In the genomic region with DNA sequence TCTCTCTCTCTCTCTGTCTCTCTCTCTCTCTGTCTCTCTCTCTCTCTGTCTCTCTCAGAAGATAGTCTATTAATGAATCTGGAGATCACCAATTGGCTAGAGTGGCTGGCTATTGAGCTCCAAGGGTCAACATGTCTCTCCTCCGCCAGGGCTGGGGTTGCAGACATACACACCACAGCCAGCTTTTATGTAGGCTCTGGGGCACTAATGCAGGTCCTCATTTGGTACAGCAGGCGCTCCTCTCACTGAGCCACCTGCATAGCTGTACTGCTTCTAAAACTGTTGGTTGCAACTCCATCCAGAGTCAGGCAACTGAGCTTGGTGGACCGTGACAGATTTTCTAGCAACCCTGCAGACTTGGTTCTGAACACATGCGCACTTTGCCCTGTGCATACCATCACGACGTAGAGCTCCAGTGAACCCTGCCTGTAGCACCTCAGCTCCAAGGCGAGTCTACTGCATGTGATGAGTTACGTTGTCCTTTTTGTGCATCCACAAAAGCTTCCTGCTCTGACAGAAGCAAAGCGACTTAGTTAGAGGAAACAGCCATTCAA, we compare ENCODE assay signal across 37 mouse cellular contexts. TPM values are rescaled to one million over a fixed set of nuclear protein-coding genes. Genes with fewer than 3 reads are reported as not detected.
DNase-seq lines count a peak whose midpoint lies in the region; ATAC-seq and TF ChIP-seq lines count a peak whose summit lies in the region.
"Had no signal": no experiment of that assay in that cellular context is flagged by ENCODE, and none has a peak within 500 bp of the region (broad histone marks: within the 10 kb centered on the region; RNA-seq: fewer than 3 reads in every experiment).

No protein-coding gene starts in this region.

- TF ChIP-seq CTCF in kidney, postnatal 0 days (IDR thresholded peaks at IDR 0.05; ENCODE audit: low read depth) = no peak

- H3K9me3 ChIP-seq in kidney, postnatal 0 days (replicated peaks; ENCODE audit: low read length) = no peaks in the 10 kb centered on the region
- H3K9me3 ChIP-seq: embryonic facial prominence, embryonic 12.5 days; forebrain, embryonic 10.5 days; forebrain, embryonic 15.5 days; heart, embryonic 13.5 days; hindbrain, embryonic 15.5 days; megakaryocyte, embryonic 14.5 days; midbrain, embryonic 13.5 days had no signal

- peak; percentile 72 for DNase-seq in kidney, adult 11 months
- DNase-seq in kidney, adult 8-10 months = peak; percentile 67 to 75
- peak; percentile 58 for DNase-seq in kidney, postnatal 0 days (ENCODE audit: low spot score)
- peak; percentile 51 to 73 for DNase-seq in kidney, postnatal 4 days
- no peak for DNase-seq in lung, postnatal 36 days
- DNase-seq in adrenal gland, postnatal 25 days = no peak
- no peak for DNase-seq in right cerebral cortex, postnatal 36 days (ENCODE audit: low spot score in 2 of 2)
- DNase-seq: adrenal gland, postnatal 14 days; cerebellum, adult 11-12 months; cerebellum, adult 9-11 months; embryo, embryonic 11 days; gastrocnemius, adult 2 months; gastrocnemius, postnatal 36 days; heart, adult 18-20 months; heart, postnatal 10 days; layer of hippocampus, adult 9-11 months; liver; lung, embryonic 14.5 days; lung, postnatal 4 days; right cerebral cortex, postnatal 25 days; spleen, adult 18-20 months; thymus, postnatal 25 days had no signal

- no peak overlapping the region for H3K4me2 ChIP-seq in kidney, postnatal 0 days (ENCODE audit: low read length)
- H3K4me2 ChIP-seq: embryonic facial prominence, embryonic 12.5 days; forebrain, embryonic 15.5 days; heart, embryonic 13.5 days; hindbrain, embryonic 15.5 days; lung, embryonic 14.5 days; midbrain, embryonic 13.5 days had no signal

- no peak overlapping the region for H3K27ac ChIP-seq in kidney, postnatal 0 days
- H3K27ac ChIP-seq: embryonic facial prominence, embryonic 12.5 days; forebrain, embryonic 10.5 days; forebrain, embryonic 15.5 days; gastrocnemius, adult 2 months; heart, embryonic 13.5 days; hindbrain, embryonic 15.5 days; liver, embryonic 14.5 days; midbrain, embryonic 13.5 days had no signal

- peaks cover 8% of the 10 kb centered on the region; the same call in 1 of the 2 replicates for H3K4me1 ChIP-seq in kidney, postnatal 0 days (replicated peaks; ENCODE audit: insufficient read depth, low read length)
- H3K4me1 ChIP-seq: forebrain, embryonic 15.5 days; megakaryocyte, embryonic 14.5 days; midbrain, embryonic 13.5 days had no signal

- H3K4me3 ChIP-seq in kidney, postnatal 0 days (replicated peaks; ENCODE audit: low read depth, low read length) = no peak overlapping the region
- H3K4me3 ChIP-seq: embryonic facial prominence, embryonic 12.5 days; forebrain, embryonic 10.5 days; forebrain, embryonic 15.5 days; gastrocnemius, adult 2 months; heart, embryonic 13.5 days; hindbrain, embryonic 15.5 days; megakaryocyte, embryonic 14.5 days; midbrain, embryonic 13.5 days had no signal

- 47% methylated on average over 9 of the region's 9 CpGs for WGBS in kidney, postnatal 0 days

- H3K36me3 ChIP-seq in kidney, postnatal 0 days (ENCODE audit: insufficient read depth, low read length) = no peaks in the 10 kb centered on the region
- H3K36me3 ChIP-seq: embryonic facial prominence, embryonic 12.5 days; forebrain, embryonic 10.5 days; forebrain, embryonic 15.5 days; heart, embryonic 13.5 days; hindbrain, embryonic 15.5 days; midbrain, embryonic 13.5 days had no signal

- H3K9ac ChIP-seq in kidney, postnatal 0 days (ENCODE audit: low read depth, low read length) = no peak overlapping the region
- H3K9ac ChIP-seq: embryonic facial prominence, embryonic 12.5 days; forebrain, embryonic 15.5 days; heart, embryonic 13.5 days; hindbrain, embryonic 15.5 days; liver, embryonic 14.5 days; lung, embryonic 14.5 days; midbrain, embryonic 13.5 days had no signal

- no peaks in the 10 kb centered on the region for H3K27me3 ChIP-seq in kidney, postnatal 0 days (ENCODE audit: insufficient read depth, low read length)
- H3K27me3 ChIP-seq: embryonic facial prominence, embryonic 12.5 days; forebrain, embryonic 15.5 days; hindbrain, embryonic 15.5 days; midbrain, embryonic 13.5 days; Patski had no signal

- ATAC-seq in kidney, postnatal 0 days (replicated peaks; ENCODE audit: low FRiP score, low read depth) = peak; percentile 87
- ATAC-seq: forebrain, embryonic 15.5 days; inflammation-experienced regulatory T-cells, adult 6 months; midbrain, embryonic 13.5 days; Patski had no signal

RNA-seq across cellular contexts. Expression of gene Tnfsf15, which starts 9.6 kb away (rescaled TPM):
- polyA plus RNA-seq in kidney, postnatal 0 days (2015; fragmentation: Nextera tagmentation; extraction: Ambion mirVana) = 0.55 and 0.77 TPM in 2 replicates
- 0.12 TPM in 1 of 2 replicates, not detected in the other for total RNA-seq in adrenal gland, postnatal 25 days (2021)
- total RNA-seq: gastrocnemius, postnatal 36 days; heart, adult 18-20 months; heart, postnatal 10 days; hematopoietic stem cell, adult 5-6 weeks; MEL; monocyte, adult 5-6 weeks had no signal
- polyA plus RNA-seq: embryonic facial prominence, embryonic 12.5 days; forebrain, embryonic 10.5 days; forebrain, embryonic 15.5 days; limb, embryonic 11.5 days; midbrain, embryonic 13.5 days; neural tube, embryonic 14.5 days had no signal

Comparison
In these comparisons a context has a peak if more than half of its experiments do, and no peak if none do; other contexts are left out.
1. DNase-seq: peak in kidney, adult 11 months (single experiment), kidney, adult 8-10 months (2 of 2), kidney, postnatal 0 days (single experiment) and kidney, postnatal 4 days (2 of 2); none in lung, postnatal 36 days (single experiment), adrenal gland, postnatal 25 days (single experiment) and right cerebral cortex, postnatal 36 days (0 of 2).